Mouse (Mus musculus) kidney, postnatal 4 days (tissue): ENCODE measurements at regions not wholly inside any gene's neighbourhood (a gene's known extent, or its start where the extent isn't known, plus 50 kb on each side); places are given as distances from the start of the nearest gene placed in this dataset.
"Not testable (repeated sequence)": the region's sequence is repeated elsewhere in the genome, so short reads cannot be mapped to it uniquely, and the experiment has no call there.

Experiments used
- DNase-seq, 2 experiments: peaks; one replicate each; pipeline ENCODE4 v3.0.0; 2021; ENCODE audit warnings: mixed read lengths in 2 of 2

GRCm38 (mm10) chr10:6262029-6262428 lies 339.8 kb upstream of the Rgs17 start:
- DNase-seq: no peak

- DNase-seq: no peak
Observed at GRCm38 (mm10) chr10:6265662-6266061, 343.5 kb upstream of the Rgs17 start.

GRCm38 (mm10) chr10:6291388-6291787 lies 369.2 kb upstream of the Rgs17 start:
- no peak for DNase-seq

GRCm38 (mm10) chr10:6296621-6297020 lies 374.4 kb upstream of the Rgs17 start:
- no peak for DNase-seq

GRCm38 (mm10) chr10:6297796-6298195 lies 375.6 kb upstream of the Rgs17 start:
- DNase-seq: no peak

- no peak for DNase-seq
Observed at GRCm38 (mm10) chr10:6298682-6299081, 376.5 kb upstream of the Rgs17 start.

GRCm38 (mm10) chr10:6301514-6301913 lies 379.3 kb upstream of the Rgs17 start:
- no peak for DNase-seq

- DNase-seq: no peak
Observed at GRCm38 (mm10) chr10:6309351-6309750, 387.2 kb upstream of the Rgs17 start.

GRCm38 (mm10) chr10:6341572-6341971 lies 416.7 kb upstream of the Oprm1 start:
- no peak for DNase-seq

- DNase-seq: not testable (repeated sequence)
Observed at GRCm38 (mm10) chr10:6349216-6349615, 409.1 kb upstream of the Oprm1 start.

- DNase-seq: no peak
Observed at GRCm38 (mm10) chr10:6366182-6366581, 392.1 kb upstream of the Oprm1 start.

GRCm38 (mm10) chr10:6371666-6372065 lies 386.6 kb upstream of the Oprm1 start:
- DNase-seq: no peak

- DNase-seq: peak in 1 of 2 experiments; percentile 1
Observed at GRCm38 (mm10) chr10:6417336-6418105, 340.8 kb upstream of the Oprm1 start.

GRCm38 (mm10) chr10:6418234-6418633 lies 340.1 kb upstream of the Oprm1 start:
- DNase-seq: not testable (repeated sequence)

- no peak for DNase-seq
Observed at GRCm38 (mm10) chr10:6465824-6466223, 292.5 kb upstream of the Oprm1 start.

GRCm38 (mm10) chr10:6480350-6480749 lies 278.0 kb upstream of the Oprm1 start:
- DNase-seq: no peak

GRCm38 (mm10) chr10:6488605-6489004 lies 269.7 kb upstream of the Oprm1 start:
- no peak for DNase-seq

- DNase-seq: no peak
Observed at GRCm38 (mm10) chr10:6492694-6493093, 265.6 kb upstream of the Oprm1 start.

- no peak for DNase-seq
Observed at GRCm38 (mm10) chr10:6495081-6495480, 263.2 kb upstream of the Oprm1 start.

GRCm38 (mm10) chr10:6514269-6514668 lies 244.0 kb upstream of the Oprm1 start:
- DNase-seq: no peak

GRCm38 (mm10) chr10:6562516-6562915 lies 195.8 kb upstream of the Oprm1 start:
- no peak for DNase-seq

- no peak for DNase-seq
Observed at GRCm38 (mm10) chr10:6578616-6579015, 179.7 kb upstream of the Oprm1 start.

GRCm38 (mm10) chr10:6585821-6586220 lies 172.5 kb upstream of the Oprm1 start:
- not testable (repeated sequence) for DNase-seq

GRCm38 (mm10) chr10:6590211-6590610 lies 168.1 kb upstream of the Oprm1 start:
- no peak for DNase-seq

GRCm38 (mm10) chr10:6597256-6597655 lies 161.1 kb upstream of the Oprm1 start:
- DNase-seq: no peak
